Mouse (Mus musculus): Measurements from ENCODE around the gene Cd37.
"Not testable (repeated sequence)": the region's sequence is repeated elsewhere in the genome, so short reads cannot be mapped to it uniquely, and the experiment has no call there.

Gene Cd37

DNA sequence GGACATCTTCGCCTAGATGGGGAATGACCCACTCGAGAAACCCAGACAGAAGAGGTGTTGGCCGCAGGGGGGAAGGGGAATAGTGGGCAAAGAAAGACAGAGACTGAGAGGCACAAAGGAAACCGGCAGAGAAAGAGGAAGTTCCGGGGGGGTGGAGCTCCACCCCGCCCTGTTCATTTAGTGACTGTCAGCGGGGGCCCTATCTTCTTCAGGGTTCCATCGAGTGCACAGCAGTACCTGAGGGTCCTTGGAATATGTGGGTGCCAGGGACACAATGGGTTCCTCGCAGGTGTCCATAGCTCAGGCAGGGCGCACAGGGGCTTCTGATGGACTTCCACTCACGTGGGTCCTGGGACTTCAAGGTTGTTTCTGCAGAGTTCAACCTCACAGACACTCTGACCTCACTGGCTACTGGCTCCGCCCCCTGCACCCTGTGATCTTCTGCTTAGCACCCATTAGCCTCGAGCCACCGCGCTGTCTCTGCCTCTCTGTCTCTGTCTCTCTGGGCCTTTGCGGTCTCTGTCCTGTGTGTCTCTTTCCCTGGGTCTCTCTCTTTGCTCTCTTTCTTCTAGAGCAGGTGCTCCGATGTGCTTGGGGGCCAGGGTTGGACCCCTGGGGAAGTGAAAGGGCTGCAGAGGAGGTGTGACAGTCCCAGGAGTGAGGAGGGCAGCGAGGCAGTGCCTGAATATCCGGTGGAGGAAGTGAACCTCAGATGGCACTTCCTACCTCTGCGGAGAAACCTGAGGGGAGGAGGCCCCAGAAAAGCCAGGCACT is at the start of gene Cd37:
Cd37 (minus strand) TSS at position 393 of the 774 bp plus-strand sequence.
- DNase-seq, result no peak

DNA sequence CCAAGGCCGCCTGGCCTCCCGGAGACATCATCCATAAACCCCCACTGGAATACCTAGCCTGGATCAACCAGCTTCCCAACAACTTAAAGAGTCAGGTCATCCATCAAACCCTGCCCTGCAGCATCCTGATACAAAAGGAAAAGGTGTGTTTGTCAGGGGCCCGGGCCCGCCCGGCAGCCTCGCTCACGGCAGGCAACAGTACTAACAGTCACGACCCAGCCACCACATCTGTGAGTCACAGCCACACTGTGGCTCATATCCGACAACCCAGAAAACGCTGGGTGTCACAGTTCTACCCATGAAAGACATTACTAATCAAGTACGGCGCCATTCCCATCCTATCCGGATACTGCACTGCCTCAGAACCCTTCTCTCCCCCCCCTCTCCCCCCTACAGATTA is 47.6 kb upstream of the Cd37 start:
- DNase-seq, result no peak

DNA sequence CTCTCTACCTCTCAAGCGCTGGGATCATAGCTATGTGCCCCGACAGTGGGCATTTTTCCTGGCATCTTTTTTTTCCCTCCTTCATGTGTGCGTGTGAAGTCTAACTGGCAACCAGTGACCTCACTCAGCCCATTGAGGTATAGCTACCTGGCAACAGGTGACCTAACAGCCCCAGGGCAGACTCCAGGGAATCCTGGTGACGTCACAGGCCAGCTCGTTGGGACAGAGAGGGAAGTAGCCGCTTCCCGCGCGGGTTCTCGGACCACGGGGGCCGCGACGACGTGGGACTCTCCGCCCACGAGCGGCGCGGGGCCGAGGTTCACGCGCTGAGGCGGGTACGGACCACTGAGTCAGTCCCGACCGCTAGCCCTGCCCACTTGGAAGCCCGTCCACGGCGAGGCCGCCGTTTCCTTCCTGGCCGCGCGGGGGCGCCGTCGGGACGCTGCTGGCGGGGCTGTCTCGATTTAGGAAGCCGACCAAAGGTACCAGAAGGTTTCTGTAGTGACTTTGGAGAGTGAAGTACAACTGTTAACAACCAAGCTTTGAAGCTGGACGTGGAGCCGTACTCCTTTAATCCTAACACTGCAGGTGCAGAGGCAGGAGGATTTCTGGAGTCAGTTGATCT is 38.3 kb upstream of the Cd37 start, which contains the start of gene Slc6a21:
Slc6a21 (plus strand) TSS at position 378 of the 625 bp plus-strand sequence.
- DNase-seq, result peak; percentile 78 to 79

DNA sequence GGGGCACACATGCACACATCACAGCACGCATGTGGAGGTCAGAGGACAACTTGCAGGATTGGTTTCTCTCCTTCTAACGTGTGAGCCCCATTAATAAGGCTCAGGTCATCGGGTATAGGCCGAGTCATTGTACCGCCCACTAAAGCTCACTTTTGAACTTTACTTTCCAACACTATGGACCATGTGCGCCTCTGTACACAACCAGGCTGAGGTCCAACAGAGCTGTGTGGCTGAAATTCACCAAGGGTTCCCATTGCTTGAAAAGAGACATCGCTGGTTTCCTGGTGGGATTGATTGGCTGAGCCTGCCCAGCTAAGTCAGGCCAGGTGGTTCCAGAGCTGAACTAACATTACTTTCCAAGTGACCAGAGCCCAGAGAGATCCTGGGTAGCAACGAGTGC is 34.8 kb upstream of the Cd37 start:
- DNase-seq, result no peak

DNA sequence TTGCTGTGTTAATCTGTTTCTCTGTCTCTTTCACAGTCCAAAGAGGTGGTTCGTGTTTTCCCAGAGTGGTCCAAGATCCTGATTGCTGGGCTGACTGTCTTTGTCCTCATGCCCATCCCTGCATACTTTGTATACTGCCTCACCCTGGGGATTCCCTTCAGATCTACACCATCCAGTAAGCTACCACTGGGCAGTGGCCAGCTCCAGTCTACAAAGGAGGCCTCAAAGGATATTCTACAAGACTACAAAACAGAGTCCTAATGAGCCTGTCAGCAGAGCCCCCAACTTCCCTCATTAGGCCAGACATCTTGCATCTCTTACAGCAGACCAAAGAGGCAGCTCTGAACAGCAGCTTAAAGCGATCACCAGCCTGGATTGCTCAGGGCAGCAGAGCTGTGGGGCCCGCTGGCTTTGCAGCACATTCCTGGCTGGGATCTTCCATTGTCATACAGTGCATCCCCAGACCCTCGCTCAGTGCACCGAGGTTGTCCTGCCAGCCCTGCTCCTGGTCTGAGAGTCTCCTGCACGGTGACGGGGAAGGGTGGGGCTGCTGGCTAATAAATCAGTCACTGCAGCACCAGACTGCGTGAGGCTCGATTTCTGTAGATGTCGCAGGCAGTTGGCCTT is 34.0 kb upstream of the Cd37 start:
- no peak for DNase-seq

DNA sequence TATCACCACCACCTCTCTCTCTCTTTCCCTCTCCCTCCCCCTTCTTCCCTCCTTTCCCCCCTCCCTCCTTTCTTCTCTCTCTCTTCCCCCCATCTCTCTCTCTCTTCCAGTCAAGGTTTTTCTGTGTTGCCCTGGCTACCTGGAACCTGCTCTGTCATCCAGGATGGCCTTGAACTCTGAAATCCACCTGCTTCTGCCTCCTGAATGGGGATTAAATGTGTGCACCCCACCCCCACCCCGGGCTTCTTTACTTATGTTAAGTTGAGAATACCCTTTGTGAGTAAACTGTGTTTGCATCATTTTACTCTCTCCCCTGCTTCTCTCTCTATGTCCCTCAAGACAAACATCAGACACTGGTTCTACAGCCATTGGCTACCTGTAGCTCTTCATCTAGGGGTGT is 26.6 kb upstream of the Cd37 start:
- DNase-seq, result no peak

DNA sequence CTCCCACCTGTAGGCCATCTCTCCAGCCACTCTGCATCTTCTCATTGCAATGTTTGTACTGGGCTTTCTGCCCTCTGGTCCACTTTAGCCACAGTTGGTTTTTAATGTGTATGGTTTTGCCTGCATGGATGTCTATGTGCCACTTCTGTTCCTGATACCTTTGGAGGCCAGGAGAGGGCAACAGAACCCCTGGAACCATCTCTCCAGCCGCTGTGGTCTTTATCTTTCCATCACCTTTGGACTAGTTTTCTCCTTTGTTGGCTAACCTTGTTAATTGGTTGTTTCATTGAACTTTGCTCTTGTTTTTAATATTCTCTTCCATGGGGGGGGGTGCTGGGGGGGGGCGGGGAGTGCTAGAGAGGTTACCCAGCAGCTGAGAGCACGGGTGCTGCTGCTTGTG is 25.4 kb upstream of the Cd37 start:
- no peak for DNase-seq

DNA sequence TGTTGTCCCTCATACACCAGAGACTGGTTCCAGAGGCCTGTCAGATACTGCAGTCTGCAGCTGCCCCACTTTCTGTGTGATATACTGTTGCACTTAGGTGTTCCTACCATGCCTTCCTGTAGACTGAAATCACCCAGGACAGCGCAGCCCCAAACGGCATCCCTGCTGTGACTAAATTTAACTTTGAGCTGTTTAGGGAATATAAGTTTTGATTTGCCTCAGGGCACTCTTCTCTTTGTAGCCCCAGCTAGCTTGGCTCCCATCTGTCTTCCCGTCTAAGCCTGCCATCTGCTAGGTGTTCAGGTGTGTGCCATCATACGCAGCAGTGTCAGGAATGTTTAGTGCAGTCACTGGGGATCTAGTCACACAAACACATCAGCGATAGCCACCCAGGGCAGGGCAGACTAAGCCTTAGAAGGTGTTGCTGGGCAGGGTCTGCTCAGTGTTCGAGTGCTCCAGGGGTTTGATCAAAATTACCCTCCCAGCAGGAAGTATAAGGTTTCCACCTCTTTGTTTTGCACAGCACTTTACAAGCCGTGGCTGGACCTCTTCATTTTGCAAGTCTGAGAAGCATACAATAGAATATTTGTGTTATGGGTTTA is 24.2 kb upstream of the Cd37 start:
- no peak for DNase-seq

DNA sequence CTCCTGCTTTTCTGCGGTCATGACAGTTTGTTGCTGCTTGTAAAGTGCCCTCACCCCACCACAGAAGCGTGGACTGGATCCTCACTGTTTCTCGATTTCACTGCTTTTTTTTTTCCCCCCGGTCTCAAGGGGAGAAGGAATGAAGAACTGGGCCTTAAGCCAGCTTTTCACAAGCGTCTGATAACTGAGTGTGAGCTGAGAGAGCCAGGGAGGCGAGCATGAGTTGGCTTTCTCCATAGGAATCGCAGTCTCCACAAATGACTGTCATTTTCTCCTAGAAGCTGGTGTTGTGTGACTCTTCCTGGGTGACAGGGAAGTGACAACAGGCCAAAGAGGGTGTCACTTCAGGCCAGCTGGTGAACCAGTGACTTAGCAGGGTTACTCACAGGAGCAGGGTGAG is 23.4 kb upstream of the Cd37 start:
- no peak for DNase-seq

DNA sequence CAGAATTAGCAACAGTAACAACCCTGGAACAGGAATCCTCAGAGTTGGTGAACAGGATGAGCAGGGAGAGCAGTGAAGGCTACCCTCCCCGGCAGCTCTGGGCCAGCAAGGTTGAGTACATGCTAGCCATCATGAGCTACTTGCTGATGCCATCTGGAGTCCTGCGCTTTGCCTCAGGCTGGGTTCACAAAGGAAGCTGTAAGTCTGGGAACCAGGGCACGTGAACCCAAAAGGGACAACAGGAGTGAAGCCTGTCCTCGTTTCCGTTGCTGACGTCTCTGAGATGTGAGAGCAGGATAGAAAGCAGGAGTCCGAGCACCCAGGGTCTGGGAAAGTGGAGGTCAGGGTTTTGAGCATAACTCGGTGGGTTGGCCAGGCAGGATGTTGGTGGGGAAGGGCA is 20.4 kb upstream of the Cd37 start:
- DNase-seq, result no peak

DNA sequence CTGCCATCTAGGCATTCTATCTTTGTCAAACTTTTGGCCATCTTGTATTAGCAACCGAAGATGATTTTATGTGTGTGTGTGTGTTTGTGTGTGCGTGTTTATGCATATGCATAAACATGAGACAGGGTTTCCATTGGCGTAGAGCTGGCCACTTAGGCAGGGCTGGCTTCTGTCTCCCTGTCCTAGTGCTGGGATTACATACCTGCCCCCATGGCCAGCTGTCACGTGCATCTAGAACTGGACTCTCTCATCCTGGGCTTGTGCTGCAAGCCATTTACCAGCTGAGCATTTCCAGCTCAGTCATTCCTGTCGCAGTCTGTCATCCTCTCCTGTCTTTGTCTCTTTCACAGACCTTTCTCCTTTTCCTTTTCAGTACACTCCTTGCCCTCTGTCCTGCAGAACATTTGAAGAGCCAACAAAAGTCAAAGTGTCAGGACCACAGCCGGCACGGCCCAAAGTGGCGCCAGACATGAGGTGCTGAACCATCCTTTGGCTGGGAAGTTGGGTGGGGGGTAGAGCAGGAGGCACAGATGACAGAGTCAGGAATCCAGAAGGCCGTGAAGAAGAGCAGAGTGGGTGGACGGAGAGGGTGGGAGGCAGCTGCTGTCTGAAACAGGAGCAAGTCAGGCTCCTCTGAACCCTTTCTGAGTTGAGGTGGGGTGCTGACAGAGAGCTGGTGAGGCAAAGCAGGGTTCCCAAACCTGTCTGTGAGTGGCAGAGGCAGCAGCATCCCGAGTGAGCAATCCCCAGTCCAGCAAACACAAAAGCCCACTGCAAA is 18.3 kb upstream of the Cd37 start:
- no peak for DNase-seq

DNA sequence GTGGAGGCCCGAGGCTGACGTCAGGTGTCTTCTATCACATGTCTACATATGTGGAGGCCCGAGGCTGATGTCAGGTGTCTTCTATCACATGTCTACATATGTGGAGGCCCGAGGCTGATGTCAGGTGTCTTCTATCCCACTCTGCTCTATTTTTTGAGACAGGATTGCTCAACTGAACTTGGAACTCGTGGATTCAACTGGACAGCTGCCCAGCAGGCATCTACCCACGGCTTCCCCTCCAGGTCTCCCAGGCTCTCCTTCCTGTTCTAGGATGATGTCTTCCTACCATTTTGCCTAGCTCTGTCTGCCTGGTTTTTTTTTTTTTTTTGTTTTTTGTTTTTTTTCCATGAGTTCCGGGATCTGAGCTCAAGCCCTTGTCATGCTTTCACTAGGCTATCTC is 16.9 kb upstream of the Cd37 start:
- not testable (repeated sequence) for DNase-seq

DNA sequence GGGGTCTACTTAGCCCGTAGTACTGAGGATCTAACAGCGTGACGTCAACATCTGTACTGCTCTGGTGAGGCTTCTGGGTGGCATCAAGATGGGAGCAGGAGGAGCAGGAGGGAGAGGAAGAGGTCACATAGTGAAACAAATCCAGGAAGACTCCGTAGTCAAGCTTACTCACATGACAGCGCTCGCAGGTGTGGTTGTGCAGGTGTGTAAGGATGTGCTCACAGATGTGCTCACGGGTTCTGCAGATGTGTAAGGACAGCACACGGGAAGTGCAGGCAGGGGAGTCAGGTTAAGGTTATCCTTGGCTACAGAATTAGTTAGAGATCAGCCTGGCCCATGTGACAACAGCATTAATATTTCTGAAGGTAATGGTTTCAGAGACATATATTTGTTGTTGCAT is 14.9 kb upstream of the Cd37 start:
- no peak for DNase-seq

DNA sequence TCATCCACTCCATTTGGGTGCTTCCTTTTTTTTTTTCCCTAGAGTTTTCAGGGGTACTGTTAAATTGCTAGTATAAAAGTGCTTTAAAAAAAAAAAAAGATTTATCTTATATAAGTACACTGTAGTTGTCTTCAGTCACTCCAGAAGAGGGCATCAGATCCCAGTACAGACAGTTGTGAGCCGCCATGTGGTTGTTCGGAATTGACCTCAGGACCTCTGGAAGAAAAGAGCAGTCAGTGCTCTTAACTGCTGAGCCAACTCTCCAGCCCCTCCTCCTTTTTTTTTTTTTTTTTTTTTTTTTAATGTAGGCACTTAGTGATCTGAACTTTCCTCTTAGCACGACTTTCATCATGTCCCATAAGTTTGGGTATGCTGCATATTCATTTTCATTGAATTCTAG is 8.8 kb upstream of the Cd37 start:
- no peak for DNase-seq

DNA sequence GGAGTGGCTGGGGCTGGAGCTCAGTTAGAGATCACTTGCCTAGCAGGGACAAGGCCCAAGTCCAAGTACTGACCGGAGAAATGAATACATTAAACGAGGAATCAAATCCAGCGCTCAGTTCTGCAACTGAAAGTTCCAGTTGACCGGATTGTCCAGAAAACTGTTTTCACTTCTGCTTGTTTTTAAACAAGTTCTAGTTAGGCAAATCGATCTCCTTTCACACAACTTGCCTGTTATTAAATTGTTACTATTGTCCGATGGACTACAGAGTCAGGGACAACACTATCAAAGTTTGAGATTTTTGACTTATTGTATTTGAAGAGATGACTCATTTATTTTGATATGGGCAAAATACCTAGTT is 2.5 kb upstream of the Cd37 start:
- no peak for DNase-seq

DNA sequence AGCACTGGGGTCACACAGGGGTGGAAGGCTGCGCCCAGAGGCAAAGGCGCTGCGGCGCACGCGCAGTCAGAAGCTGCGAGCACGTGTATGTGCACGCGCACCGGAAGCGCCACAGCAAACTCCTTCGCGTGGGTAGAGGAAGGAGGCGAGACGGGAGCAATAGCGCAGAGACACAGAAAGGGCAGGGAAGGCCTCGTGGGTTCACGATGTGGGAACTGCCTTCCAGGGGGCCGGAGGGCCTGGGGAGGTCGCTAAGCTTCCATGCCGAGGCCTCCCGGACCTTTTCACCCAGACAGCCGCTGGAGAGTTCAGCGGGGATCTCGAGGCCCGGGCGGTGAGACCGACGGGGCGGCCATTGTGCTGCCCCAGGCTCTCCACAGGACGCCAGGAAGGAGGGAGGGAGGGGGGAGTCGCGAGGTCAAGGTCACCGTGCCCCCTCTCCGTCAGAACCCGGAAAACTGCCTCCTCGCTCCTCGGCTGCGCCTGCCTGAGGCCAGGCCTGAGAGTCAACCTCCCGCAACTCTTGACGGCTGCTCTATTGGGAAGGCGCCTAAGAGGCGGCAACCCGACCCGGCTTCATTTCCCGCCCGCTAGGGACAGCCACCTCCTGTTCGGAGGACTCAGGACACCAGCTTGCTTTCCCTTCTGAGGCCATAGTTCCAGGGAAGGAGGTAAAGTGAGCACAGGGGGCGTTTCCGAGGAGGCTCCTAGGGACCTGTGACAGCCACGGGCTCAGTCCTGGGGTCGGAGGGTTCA is 1.9 kb upstream of the Cd37 start, which contains the start of gene Slc6a16:
Slc6a16 (plus strand) TSS at position 453 of the 756 bp plus-strand sequence.
- peak in 1 of 2 experiments; percentile 17 for DNase-seq

DNA sequence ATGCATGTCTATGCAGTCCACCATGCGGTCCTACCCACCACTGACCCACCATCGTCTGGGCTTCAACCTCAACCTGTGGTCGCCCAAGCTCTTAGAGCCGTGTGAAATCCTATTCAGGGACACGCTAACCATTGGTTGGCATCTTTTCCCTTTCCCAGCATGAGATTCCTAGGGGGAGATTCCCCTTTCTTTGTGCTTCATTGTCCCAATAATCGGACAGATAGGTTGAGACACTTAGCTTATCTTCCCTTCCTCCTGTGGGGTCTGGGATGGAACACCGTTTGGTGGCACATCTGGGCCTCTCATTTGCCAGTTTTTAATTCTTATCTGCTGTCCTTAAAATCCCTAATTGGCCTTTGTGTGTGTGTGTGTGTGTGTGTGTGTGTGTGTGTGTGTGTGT is 1.2 kb upstream of the Cd37 start:
- no peak for DNase-seq

DNA sequence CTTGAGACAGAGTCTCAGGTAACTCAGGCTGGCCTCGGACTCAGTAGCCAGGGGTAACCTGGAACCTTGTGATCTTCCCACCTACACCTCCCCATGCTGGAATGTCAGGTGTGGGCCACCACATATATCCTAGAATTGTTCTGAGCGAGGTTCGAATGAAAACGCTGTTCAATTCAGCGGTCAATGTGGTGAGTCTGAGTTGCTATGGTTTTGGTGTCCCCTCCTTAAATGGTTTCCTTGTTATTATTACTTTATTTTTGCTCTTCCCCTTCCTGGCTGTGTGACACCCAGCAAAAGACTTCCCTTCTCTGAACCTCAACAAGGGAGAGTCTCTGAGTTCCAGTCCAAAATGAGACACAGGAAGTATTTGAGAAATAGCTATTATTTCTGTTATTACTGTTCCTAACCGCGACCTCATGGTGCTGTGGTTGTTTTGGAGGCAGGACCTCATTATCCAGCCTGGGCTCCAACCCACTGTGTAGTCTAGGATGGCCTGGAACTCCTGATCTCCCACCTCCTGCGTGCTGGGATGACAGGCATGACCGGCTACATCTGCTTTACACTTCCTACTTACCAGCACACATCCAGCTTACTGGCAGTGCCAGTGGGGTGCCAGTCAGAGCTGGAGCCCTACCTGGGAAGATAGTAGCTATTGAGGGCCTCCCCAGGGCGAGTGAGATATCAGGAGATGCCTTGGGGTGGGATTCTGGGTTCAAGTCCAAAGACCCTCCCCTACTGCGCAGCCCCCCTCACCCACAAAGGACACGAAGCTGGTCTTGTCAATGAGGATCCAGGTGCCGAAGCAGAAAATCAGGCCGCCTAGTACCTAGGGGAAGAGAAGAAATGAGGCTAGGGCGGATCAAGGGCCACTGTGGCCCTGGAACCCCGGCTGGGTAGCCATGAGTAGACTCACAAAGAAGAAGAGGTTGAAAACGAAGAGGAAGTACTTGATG is 892 bp downstream of the Cd37 start:
- DNase-seq, result no peak

DNA sequence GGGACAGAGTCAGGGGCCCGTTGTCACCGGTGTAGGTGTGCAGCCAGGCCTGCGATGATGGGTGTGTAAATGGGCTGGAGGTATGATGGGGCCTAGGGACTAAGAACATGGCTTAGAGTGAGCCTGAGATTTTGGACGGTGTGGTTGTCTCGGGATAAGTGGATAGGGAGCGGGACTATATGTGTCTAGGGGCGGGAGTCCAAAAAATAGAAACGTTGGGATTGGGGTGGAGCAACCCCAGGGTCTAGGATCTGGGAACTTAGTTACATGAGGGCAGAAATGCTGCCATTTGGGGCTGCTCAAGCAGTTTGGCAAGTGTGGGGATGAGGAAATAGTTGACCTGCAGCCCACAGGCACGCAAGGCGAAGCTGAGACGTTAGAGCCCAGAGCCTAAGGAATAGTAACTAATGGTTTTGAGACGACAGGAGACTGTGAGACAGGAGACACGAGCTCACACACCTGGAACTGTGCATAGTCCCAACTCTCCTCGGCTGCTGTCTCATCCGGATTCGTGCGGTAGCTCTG is 3.2 kb downstream of the Cd37 start:
- DNase-seq, result no peak

DNA sequence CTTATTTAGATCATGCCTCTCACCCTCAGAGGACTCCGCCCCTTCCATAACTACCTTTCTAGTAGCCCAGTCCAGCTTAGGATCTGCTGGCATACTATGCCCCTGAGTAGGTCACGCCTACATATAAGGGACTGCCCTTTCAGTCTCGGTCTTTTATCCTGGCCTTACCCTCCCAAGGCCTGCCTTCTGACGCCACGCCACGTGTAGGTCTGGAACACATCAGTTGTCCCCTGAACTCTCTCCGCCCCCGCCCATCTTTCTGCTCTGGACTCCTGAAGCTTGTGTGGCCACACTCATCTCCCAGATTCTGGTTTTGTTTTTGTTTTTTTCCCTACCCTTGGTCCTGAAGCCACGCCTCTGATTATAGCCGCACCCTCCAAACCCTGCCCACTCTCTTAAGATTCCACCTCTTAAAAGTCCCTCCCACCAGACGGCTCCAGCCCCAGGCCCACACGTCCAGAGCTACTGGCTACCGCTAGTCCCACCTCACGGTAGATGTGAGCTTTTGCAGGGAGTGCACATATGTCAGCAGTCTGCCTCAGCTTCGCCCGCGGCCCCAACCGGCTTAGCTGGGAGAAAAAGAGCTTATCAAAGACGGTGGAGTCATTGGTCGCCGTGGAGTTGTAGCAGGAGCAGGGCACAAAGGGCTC is 3.9 kb downstream of the Cd37 start:
- DNase-seq, result no peak

Data from cerebellum, postnatal 36 days (tissue).